Mouse (Mus musculus) midbrain, embryonic 10.5 days (tissue): Measurements from ENCODE around the gene Slc7a6. TPM values are rescaled to one million over a fixed set of nuclear protein-coding genes. Genes with fewer than 3 reads are reported as not detected.

Experiments used
- DNase-seq: peaks from one replicate; pipeline ENCODE4 v3.0.0-alpha.2; 2017; ENCODE audit warnings: low spot score
- H3K27ac ChIP-seq: fragments of 300-500 bp; sonication (generic); replicated peaks from 2 replicates; pipeline ENCODE4 v1.5.1; 2016; ENCODE audit warnings: mild to moderate bottlenecking
- H3K27me3 ChIP-seq: fragments of 300-500 bp; sonication (generic); 2 replicates; pipeline ENCODE4 v1.6.1; 2016; ENCODE audit warnings: low read depth, mild to moderate bottlenecking; ENCODE audit not compliant: poor library complexity, severe bottlenecking
- H3K36me3 ChIP-seq: fragments of 300-500 bp; sonication (generic); 2 replicates; pipeline ENCODE4 v1.6.1; 2016; ENCODE audit warnings: mild to moderate bottlenecking, moderate library complexity
- H3K4me1 ChIP-seq: fragments of 300-500 bp; sonication (generic); 2 replicates; pipeline ENCODE4 v1.6.1; 2016
- H3K4me3 ChIP-seq: fragments of 300-500 bp; sonication (generic); 2 replicates; pipeline ENCODE4 v1.5.1; 2016; ENCODE audit warnings: mild to moderate bottlenecking, moderate library complexity
- H3K9me3 ChIP-seq: fragments of 300-500 bp; sonication (generic); replicated peaks from 2 replicates; pipeline ENCODE4 v1.6.1; 2016; ENCODE audit warnings: mild to moderate bottlenecking
- WGBS: fragments of 180-500 bp; shearing (Covaris S2); methylation state at CpG from one replicate; pipeline ENCODE4 v1.1.7; 2016; 5-methylcytosine and 5-hydroxymethylcytosine counted together
- polyA plus RNA-seq: library from polyadenylated mRNA; unstranded; fragments of >200 nt; fragmentation: Nextera tagmentation; extraction: Ambion mirVana; gene quantifications from 2 replicates; pipeline ENCODE4 v1.2.1, GENCODE M21; 2016

Gene Slc7a6
- polyA plus RNA-seq, 1 experiment from 2014 or later, result 78.9 TPM

- no peak overlapping the region for H3K4me3 ChIP-seq
- H3K27me3 ChIP-seq, result peaks cover 70% of the 10 kb centered on the region
- WGBS, result 75% methylated on average over 6 of the region's 6 CpGs
Measured at GRCm38 (mm10) chr8:106133946-106134345, 34.7 kb upstream of the Slc7a6 start.

GRCm38 (mm10) chr8:106134751-106135571 is 33.7 kb upstream of the Slc7a6 start:
- Histone ChIP-seq H3K9me3 (no peaks in the 10 kb centered on the region), H3K36me3 (peaks cover 34% of the 10 kb centered on the region), H3K4me1 (peaks cover 37% of the 10 kb centered on the region), H3K4me3 (peak overlapping the region; percentile 5; the same call in 1 of the 2 replicates), H3K27me3 (peaks cover 80% of the 10 kb centered on the region), H3K27ac (no peak overlapping the region)
- DNase-seq, result no peak
- WGBS, result 25% methylated on average over 14 of the region's 14 CpGs

More at GRCm38 (mm10) chr8:106133946-106134345, 34.7 kb upstream of the Slc7a6 start:
- Histone ChIP-seq H3K4me1 (peaks cover 37% of the 10 kb centered on the region), H3K27ac (no peak overlapping the region), H3K9me3 (no peaks in the 10 kb centered on the region), H3K36me3 (peaks cover 44% of the 10 kb centered on the region)
- DNase-seq, result no peak

- Histone ChIP-seq H3K4me1 (peaks cover 37% of the 10 kb centered on the region), H3K27me3 (peaks cover 86% of the 10 kb centered on the region), H3K36me3 (peaks cover 27% of the 10 kb centered on the region), H3K9me3 (no peaks in the 10 kb centered on the region), H3K4me3 (peak overlapping the region; percentile 60), H3K27ac (no peak overlapping the region)
- no peak for DNase-seq
- 5% methylated on average over 19 of the region's 19 CpGs for WGBS
Measured at GRCm38 (mm10) chr8:106135672-106136071, 33.0 kb upstream of the Slc7a6 start.

GRCm38 (mm10) chr8:106136156-106137130 is 32.2 kb upstream of the Slc7a6 start, which contains the start of gene Esrp2:
Gene Esrp2 (minus strand): TSS chr8:106136974.
- Histone ChIP-seq H3K4me3 (peak within 1 kb of the TSS; percentile 60), H3K4me1 (peaks cover 37% of the 10 kb centered on the region), H3K36me3 (peaks cover 19% of the 10 kb centered on the region), H3K9me3 (no peaks in the 10 kb centered on the region), H3K27me3 (peaks cover 86% of the 10 kb centered on the region), H3K27ac (no peak within 1 kb of the TSS; the same call in 1 of the 2 replicates)
- WGBS, result 1% methylated on average over 86 of the region's 86 CpGs
- peak; percentile 48 for DNase-seq

- Histone ChIP-seq H3K9me3 (no peaks in the 10 kb centered on the region), H3K4me1 (peaks cover 37% of the 10 kb centered on the region), H3K36me3 (peaks cover 10% of the 10 kb centered on the region), H3K4me3 (peak overlapping the region; percentile 60), H3K27me3 (peaks cover 82% of the 10 kb centered on the region), H3K27ac (no peak overlapping the region)
- 3% methylated on average over 22 of the region's 22 CpGs for WGBS
- no peak for DNase-seq
Measured at GRCm38 (mm10) chr8:106137218-106137905, 31.3 kb upstream of the Slc7a6 start.

GRCm38 (mm10) chr8:106137906-106138477 is 30.7 kb upstream of the Slc7a6 start:
- Histone ChIP-seq H3K27me3 (peaks cover 76% of the 10 kb centered on the region), H3K4me1 (peaks cover 37% of the 10 kb centered on the region), H3K9me3 (no peaks in the 10 kb centered on the region), H3K36me3 (peaks cover 4% of the 10 kb centered on the region), H3K4me3 (peak overlapping the region; percentile 60), H3K27ac (0 out of 2 replicates have a peak overlapping the region, but pooled peaks have one; percentile 38)
- WGBS, result under 1% methylated on average over 24 of the region's 24 CpGs
- DNase-seq, result peak; percentile 70

GRCm38 (mm10) chr8:106138616-106139015 is 30.0 kb upstream of the Slc7a6 start:
- no peaks in the 10 kb centered on the region for H3K36me3 ChIP-seq
- DNase-seq, result no peak
- H3K4me1 ChIP-seq, result peaks cover 37% of the 10 kb centered on the region
- peaks cover 70% of the 10 kb centered on the region for H3K27me3 ChIP-seq
- H3K27ac ChIP-seq, result 0 out of 2 replicates have a peak overlapping the region, but pooled peaks have one; percentile 38
- H3K4me3 ChIP-seq, result peak overlapping the region; percentile 60
- WGBS, result 15% methylated on average over 7 of the region's 7 CpGs
- H3K9me3 ChIP-seq, result no peaks in the 10 kb centered on the region

- no peak overlapping the region for H3K4me3 ChIP-seq
- no peak for DNase-seq
- peaks cover 54% of the 10 kb centered on the region for H3K27me3 ChIP-seq
- WGBS, result 68% methylated on average over 5 of the region's 5 CpGs
- peaks cover 31% of the 10 kb centered on the region for H3K4me1 ChIP-seq
- H3K36me3 ChIP-seq, result no peaks in the 10 kb centered on the region
- H3K27ac ChIP-seq, result no peak overlapping the region
- no peaks in the 10 kb centered on the region for H3K9me3 ChIP-seq
Measured at GRCm38 (mm10) chr8:106140191-106140590, 28.5 kb upstream of the Slc7a6 start.

GRCm38 (mm10) chr8:106140769-106141168 is 27.9 kb upstream of the Slc7a6 start:
- DNase-seq, result peak; percentile 85
- Histone ChIP-seq H3K27ac (no peak overlapping the region), H3K4me1 (peaks cover 27% of the 10 kb centered on the region), H3K36me3 (no peaks in the 10 kb centered on the region), H3K27me3 (peaks cover 48% of the 10 kb centered on the region), H3K9me3 (no peaks in the 10 kb centered on the region), H3K4me3 (no peak overlapping the region)
- 17% methylated on average over 13 of the region's 13 CpGs for WGBS

GRCm38 (mm10) chr8:106145331-106145730 is 23.3 kb upstream of the Slc7a6 start:
- peaks cover 6% of the 10 kb centered on the region for H3K4me1 ChIP-seq
- no peak overlapping the region for H3K27ac ChIP-seq
- H3K9me3 ChIP-seq, result no peaks in the 10 kb centered on the region
- no peak overlapping the region for H3K4me3 ChIP-seq
- peaks cover 2% of the 10 kb centered on the region for H3K27me3 ChIP-seq
- DNase-seq, result no peak
- 97% methylated on average over 2 of the region's 2 CpGs for WGBS
- no peaks in the 10 kb centered on the region for H3K36me3 ChIP-seq

- H3K36me3 ChIP-seq, result no peaks in the 10 kb centered on the region
- H3K4me3 ChIP-seq, result no peak overlapping the region
- no peak for DNase-seq
- 87% methylated on average over 4 of the region's 4 CpGs for WGBS
- H3K4me1 ChIP-seq, result peaks cover 13% of the 10 kb centered on the region
- no peaks in the 10 kb centered on the region for H3K9me3 ChIP-seq
- no peak overlapping the region for H3K27ac ChIP-seq
- no peaks in the 10 kb centered on the region for H3K27me3 ChIP-seq
Measured at GRCm38 (mm10) chr8:106146014-106146413, 22.6 kb upstream of the Slc7a6 start.
